Mouse (Mus musculus) hindbrain, embryonic 16.5 days (tissue): Measurements from ENCODE around the gene Slc50a1. TPM values are rescaled to one million over a fixed set of nuclear protein-coding genes. Genes with fewer than 3 reads are reported as not detected.

Experiments used
- ATAC-seq: fragments of 200-750 bp; cut with Nextera tagmentation; 2 replicates; pipeline ENCODE4 v1.8.0; 2017; ENCODE audit warnings: moderate TSS enrichment, moderate library complexity
- H3K27ac ChIP-seq: fragments of 300-500 bp; sonication (generic); 2 replicates; pipeline ENCODE4 v1.5.1; 2014; ENCODE audit warnings: low read depth, mild to moderate bottlenecking, control low read depth, low read length, moderate library complexity
- H3K27me3 ChIP-seq: fragments of 300-500 bp; sonication (generic); replicated peaks from 2 replicates; pipeline ENCODE4 v1.6.1; 2014; ENCODE audit warnings: low read length; ENCODE audit not compliant: control insufficient read depth, insufficient read depth
- H3K36me3 ChIP-seq: fragments of 300-500 bp; sonication (generic); 2 replicates; pipeline ENCODE4 v1.6.1; 2014; ENCODE audit warnings: mild to moderate bottlenecking, low read length, moderate library complexity, mixed read lengths; ENCODE audit not compliant: control insufficient read depth, insufficient read depth
- H3K4me1 ChIP-seq: fragments of 300-500 bp; sonication (generic); 2 replicates; pipeline ENCODE4 v1.6.1; 2014; ENCODE audit warnings: low read depth, low read length; ENCODE audit not compliant: control insufficient read depth, insufficient read depth
- H3K4me2 ChIP-seq: fragments of 300-500 bp; sonication (generic); 2 replicates; pipeline ENCODE4 v1.6.1; 2014; ENCODE audit warnings: mild to moderate bottlenecking, low read length, control low read depth, moderate library complexity
- H3K4me3 ChIP-seq: fragments of 300-500 bp; sonication (generic); 2 replicates; pipeline ENCODE4 v1.5.1; 2014; ENCODE audit warnings: mild to moderate bottlenecking, low read length, control low read depth, moderate library complexity
- H3K9ac ChIP-seq: fragments of 300-500 bp; sonication (generic); 2 replicates; pipeline ENCODE4 v1.6.1; 2014; ENCODE audit warnings: low read depth, mild to moderate bottlenecking, control low read depth, low read length, moderate library complexity
- H3K9me3 ChIP-seq: fragments of 300-500 bp; sonication (generic); 2 replicates; pipeline ENCODE4 v1.6.1; 2014; ENCODE audit warnings: mild to moderate bottlenecking, low read length, moderate library complexity; ENCODE audit not compliant: control insufficient read depth
- WGBS: fragments of 180-500 bp; shearing (Covaris S2); extraction: QIAGEN DNeasy Blood & Tissue Kit; methylation state at CpG from one replicate; pipeline ENCODE4 v1.1.7; 2014; 5-methylcytosine and 5-hydroxymethylcytosine counted together
- polyA plus RNA-seq: library from polyadenylated mRNA; unstranded; fragments of >200 nt; fragmentation: Nextera tagmentation; extraction: Ambion mirVana; gene quantifications from 2 replicates; pipeline ENCODE4 v1.2.1, GENCODE M21; 2015

Slc50a1 gene
- polyA plus RNA-seq, 1 experiment from 2014 or later = 43.9 TPM

DNA sequence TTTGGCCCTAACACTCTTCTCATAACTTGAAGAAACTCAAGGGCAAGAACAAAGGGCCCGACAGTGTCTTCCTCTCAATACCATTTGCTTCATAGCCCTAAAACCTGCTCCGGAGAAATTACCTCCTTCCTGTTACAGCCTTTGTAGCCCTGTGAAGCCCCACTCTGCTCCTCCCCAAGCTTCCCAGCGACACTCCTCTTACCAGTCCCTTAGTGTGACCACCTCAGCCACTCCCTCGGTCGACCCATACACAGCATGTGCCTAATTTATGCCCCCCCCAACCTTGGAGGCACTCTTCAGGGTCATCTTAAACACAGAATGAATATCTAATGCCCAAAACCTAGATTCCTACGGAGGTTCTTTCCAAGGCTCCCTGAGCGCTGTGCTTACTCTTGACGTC, 8.3 kb upstream of the Slc50a1 start:
- no peaks in the 10 kb centered on the region for H3K9me3 ChIP-seq
- no peaks in the 10 kb centered on the region for H3K36me3 ChIP-seq
- peaks cover 28% of the 10 kb centered on the region for H3K4me1 ChIP-seq
- H3K27me3 ChIP-seq = no peaks in the 10 kb centered on the region
- peak overlapping the region; percentile 4; the same call in 1 of the 2 replicates for H3K27ac ChIP-seq
- peak overlapping the region; percentile 98 for H3K4me2 ChIP-seq
- no peak for ATAC-seq
- peak overlapping the region; percentile 53 for H3K4me3 ChIP-seq
- WGBS = 26% methylated on average over 8 of the region's 8 CpGs
- peak overlapping the region; percentile 73; the same call in 1 of the 2 replicates for H3K9ac ChIP-seq

DNA sequence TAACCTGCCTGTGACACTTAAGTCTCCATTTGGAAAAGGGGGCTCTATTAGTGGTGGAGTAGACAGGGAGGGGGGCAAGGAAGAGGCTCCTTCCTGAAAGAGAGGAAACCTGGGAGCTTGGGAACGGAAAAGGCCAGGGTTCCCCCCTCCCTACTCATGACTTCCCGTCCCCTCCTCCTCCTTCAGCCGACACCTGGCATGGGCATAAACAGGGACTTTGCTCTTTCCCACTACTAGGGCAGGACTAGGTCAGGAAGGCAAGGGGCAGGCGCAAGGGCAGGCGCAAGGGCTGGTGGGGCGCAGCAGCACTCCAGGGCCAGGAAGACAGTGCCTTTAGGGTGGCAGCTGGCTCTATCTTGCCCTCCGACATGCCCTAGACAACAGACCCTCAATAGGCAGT, 7.7 kb upstream of the Slc50a1 start:
- H3K4me1 ChIP-seq = peaks cover 28% of the 10 kb centered on the region
- H3K4me3 ChIP-seq = no peak overlapping the region
- H3K27ac ChIP-seq = peak overlapping the region; percentile 4; the same call in 1 of the 2 replicates
- H3K36me3 ChIP-seq = no peaks in the 10 kb centered on the region
- no peaks in the 10 kb centered on the region for H3K27me3 ChIP-seq
- ATAC-seq = no peak
- no peaks in the 10 kb centered on the region for H3K9me3 ChIP-seq
- H3K9ac ChIP-seq = no peak overlapping the region; the same call in 1 of the 2 replicates
- 88% methylated on average over 7 of the region's 7 CpGs for WGBS
- peak overlapping the region; percentile 20; the same call in 1 of the 2 replicates for H3K4me2 ChIP-seq

DNA sequence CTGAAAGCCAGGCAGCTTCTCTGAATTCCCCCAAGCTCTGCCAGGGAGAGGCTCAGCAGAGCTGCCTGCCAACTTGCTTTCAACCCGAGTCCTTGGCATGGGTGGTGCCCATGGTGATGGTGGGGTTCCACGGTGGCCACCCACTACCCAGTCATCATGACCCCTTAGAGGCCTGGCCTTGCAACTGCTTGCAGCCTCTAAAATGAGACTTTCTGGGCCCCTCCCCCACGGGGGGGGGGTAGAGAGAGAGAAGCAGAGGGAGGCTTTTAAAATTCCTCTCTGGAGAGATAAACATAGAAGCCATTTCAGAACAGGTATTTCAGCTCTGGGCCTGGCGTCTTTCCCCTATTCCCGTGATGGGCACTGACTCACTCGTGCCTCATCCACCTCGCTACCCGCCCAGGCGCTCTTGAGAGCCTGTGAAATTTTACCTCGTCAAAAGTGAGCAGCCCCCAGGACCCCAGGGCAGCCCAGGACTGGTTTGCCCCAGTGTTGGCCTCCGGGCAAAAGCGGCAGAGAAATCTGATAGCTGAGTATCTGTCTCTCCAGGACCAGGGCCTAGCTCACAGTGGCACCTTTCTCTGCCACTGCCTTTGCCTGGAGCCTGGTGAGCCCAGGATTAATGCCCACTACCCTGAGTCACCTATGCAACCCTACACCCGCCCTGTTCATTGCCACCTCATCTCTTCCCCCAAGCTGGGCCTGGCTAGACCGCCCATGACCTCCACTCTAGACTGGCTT, 7.1 kb upstream of the Slc50a1 start:
- peaks cover 28% of the 10 kb centered on the region for H3K4me1 ChIP-seq
- no peaks in the 10 kb centered on the region for H3K27me3 ChIP-seq
- ATAC-seq = no peak
- no peak overlapping the region for H3K27ac ChIP-seq
- H3K9me3 ChIP-seq = no peaks in the 10 kb centered on the region
- H3K4me2 ChIP-seq = peak overlapping the region; percentile 11; the same call in 1 of the 2 replicates
- no peak overlapping the region for H3K4me3 ChIP-seq
- H3K9ac ChIP-seq = peak overlapping the region; percentile 14; the same call in 1 of the 2 replicates
- WGBS = 62% methylated on average over 14 of the region's 14 CpGs
- no peaks in the 10 kb centered on the region for H3K36me3 ChIP-seq

DNA sequence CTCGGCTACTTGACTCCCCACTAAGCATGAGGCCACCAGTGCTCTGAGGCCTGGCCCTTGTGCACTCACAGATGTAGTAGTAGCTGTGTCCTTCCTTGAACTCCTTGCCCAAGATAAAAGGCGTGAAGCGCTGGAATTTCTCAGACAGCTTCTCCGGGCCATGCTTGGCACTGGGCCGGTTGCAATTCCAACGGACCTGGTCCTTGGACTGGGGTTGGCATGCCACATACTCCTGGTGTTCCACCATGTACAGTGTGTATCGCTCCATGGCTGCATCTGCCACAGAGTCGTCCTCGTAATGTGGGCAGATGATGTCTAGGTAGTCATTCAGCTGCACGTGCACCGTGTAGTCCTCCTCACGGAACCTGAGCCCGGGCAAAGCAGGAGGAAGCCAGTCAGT, 5.7 kb upstream of the Slc50a1 start:
- Histone ChIP-seq H3K36me3 (no peaks in the 10 kb centered on the region), H3K4me3 (no peak overlapping the region), H3K27ac (no peak overlapping the region), H3K4me2 (no peak overlapping the region), H3K9me3 (no peaks in the 10 kb centered on the region), H3K4me1 (peaks cover 19% of the 10 kb centered on the region), H3K9ac (no peak overlapping the region), H3K27me3 (no peaks in the 10 kb centered on the region)
- no peak for ATAC-seq
- WGBS = 94% methylated on average over 13 of the region's 13 CpGs

DNA sequence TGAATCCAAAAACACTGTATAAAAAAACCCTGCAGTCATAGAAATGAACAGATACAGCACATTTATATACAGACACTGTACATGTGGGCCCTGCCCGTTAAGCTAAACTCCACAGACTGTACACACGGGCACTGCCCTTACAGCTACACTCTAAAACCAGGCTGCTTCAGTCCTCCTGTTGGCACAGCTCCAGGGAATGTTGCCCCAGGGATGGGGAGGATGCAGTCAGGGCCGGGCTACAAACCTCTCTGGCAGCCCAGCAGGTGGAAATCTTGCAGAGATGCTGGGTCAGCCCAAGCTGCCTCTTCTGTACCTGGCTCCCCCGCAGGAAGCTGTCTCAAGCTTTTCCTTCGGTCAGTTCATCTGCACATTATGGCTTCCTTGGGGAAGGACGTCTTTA, 1.4 kb upstream of the Slc50a1 start:
- Histone ChIP-seq H3K4me3 (no peak overlapping the region), H3K4me1 (peaks cover 31% of the 10 kb centered on the region), H3K4me2 (no peak overlapping the region), H3K9me3 (no peaks in the 10 kb centered on the region), H3K9ac (0 out of 2 replicates have a peak overlapping the region, but pooled peaks have one; percentile 22), H3K27ac (no peak overlapping the region), H3K36me3 (0 out of 2 replicates have a peak, but pooled peaks cover 3% of the 10 kb centered on the region), H3K27me3 (no peaks in the 10 kb centered on the region)
- ATAC-seq = no peak
- 55% methylated on average over 6 of the region's 6 CpGs for WGBS

DNA sequence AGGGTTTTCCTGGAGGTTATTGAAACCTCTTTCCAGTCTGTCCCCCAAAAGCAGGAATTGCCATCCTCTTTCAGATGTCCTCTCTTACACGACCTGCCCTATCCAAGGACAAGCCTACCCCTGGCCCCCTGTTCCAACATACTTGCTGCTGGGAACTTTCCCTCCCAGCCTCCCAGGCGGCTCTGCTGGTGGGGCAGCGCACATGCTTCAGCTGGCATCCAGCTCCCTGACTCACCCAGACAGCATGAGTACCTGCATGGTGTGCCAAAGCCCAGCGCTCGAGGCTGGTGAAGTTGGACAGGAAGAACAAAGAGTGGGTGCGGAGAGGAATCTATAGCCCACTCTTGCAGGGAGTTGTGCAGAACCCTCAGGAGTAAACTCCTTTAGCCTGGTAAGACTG, 521 bp upstream of the Slc50a1 start:
- peak overlapping the region; percentile 86 for H3K4me2 ChIP-seq
- H3K27me3 ChIP-seq = no peaks in the 10 kb centered on the region
- WGBS = 58% methylated on average over 6 of the region's 6 CpGs
- 0 out of 2 replicates have a peak, but pooled peaks cover 3% of the 10 kb centered on the region for H3K36me3 ChIP-seq
- H3K4me3 ChIP-seq = peak overlapping the region; percentile 51
- H3K4me1 ChIP-seq = peaks cover 35% of the 10 kb centered on the region
- ATAC-seq = no peak
- H3K27ac ChIP-seq = peak overlapping the region; percentile 76
- no peaks in the 10 kb centered on the region for H3K9me3 ChIP-seq
- H3K9ac ChIP-seq = peak overlapping the region; percentile 73

DNA sequence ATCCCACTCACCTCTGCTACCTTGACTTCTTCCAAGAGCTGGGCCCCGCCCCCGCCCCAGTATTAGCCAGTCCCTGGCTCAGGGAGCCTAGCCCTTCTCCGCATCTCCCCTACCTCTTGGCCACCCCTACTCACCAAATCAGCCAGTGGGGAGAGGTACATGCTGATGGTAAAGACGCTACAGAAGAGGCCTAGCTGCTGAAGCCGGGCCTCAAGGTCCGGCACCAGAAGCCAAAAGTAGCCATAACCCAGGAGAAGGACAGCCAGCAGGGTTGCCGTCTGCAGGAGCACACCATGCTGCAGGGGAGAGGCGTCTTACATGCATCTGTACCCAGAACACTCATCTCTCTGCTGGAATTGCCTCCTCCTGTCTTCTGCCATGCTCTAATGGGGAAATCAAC, 1.5 kb downstream of the Slc50a1 start:
- H3K9ac ChIP-seq = no peak overlapping the region; the same call in 1 of the 2 replicates
- WGBS = 55% methylated on average over 8 of the region's 8 CpGs
- no peak overlapping the region for H3K4me3 ChIP-seq
- no peak overlapping the region for H3K27ac ChIP-seq
- H3K4me2 ChIP-seq = peak overlapping the region; percentile 86; the same call in 1 of the 2 replicates
- H3K36me3 ChIP-seq = 0 out of 2 replicates have a peak, but pooled peaks cover 3% of the 10 kb centered on the region
- H3K4me1 ChIP-seq = peaks cover 37% of the 10 kb centered on the region
- H3K27me3 ChIP-seq = no peaks in the 10 kb centered on the region
- no peak for ATAC-seq
- no peaks in the 10 kb centered on the region for H3K9me3 ChIP-seq

DNA sequence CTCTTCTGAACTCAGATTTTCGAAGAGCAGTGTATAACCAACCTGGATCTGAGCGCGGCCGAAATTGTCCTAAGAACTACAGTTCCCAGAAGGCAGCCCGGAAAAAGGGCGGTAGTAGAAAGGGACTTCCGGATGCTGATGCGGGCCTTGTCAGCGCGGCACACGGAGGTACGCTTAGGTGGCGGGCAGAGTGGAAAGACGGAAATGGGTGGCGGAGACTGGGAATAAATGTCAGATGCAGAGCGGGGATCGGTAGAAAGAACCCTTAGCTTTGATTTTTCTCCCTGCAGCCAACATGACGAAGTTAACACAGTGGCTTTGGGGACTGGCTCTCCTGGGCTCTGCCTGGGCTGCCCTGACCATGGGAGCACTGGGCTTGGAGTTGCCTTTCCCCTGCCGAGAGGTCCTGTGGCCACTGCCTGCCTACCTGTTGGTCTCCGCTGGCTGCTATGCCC, 3.9 kb downstream of the Slc50a1 start:
- Histone ChIP-seq H3K9ac (peak overlapping the region; percentile 83), H3K9me3 (no peaks in the 10 kb centered on the region), H3K4me1 (peaks cover 37% of the 10 kb centered on the region), H3K27ac (peak overlapping the region; percentile 74), H3K4me3 (peak overlapping the region; percentile 75), H3K27me3 (no peaks in the 10 kb centered on the region), H3K36me3 (0 out of 2 replicates have a peak, but pooled peaks cover 3% of the 10 kb centered on the region), H3K4me2 (peak overlapping the region; percentile 98)
- WGBS = under 1% methylated on average over 20 of the region's 20 CpGs
- ATAC-seq = peak; percentile 88

DNA sequence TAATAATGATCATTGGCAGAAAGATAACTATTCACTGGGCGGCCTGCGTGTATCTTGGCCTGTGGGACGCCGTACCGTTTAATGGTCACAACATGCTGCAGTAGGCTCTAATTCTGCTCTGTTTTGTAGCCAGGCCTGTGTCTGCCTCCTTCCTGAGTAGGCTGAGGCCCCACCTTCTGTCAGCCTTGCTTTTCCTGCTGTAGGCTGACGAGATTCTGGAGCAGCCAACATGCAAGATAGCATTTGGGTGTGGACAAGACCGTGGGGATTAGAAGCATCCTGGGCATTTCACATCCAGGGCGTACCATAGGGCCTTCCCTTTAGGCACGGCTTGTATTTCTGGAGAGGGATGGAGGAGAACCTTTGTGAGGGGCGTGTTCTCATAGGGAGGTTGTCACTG, 8.0 kb downstream of the Slc50a1 start:
- Histone ChIP-seq H3K4me2 (no peak overlapping the region), H3K27ac (no peak overlapping the region), H3K4me1 (peaks cover 13% of the 10 kb centered on the region), H3K27me3 (no peaks in the 10 kb centered on the region), H3K9me3 (no peaks in the 10 kb centered on the region), H3K9ac (no peak overlapping the region), H3K4me3 (no peak overlapping the region), H3K36me3 (no peaks in the 10 kb centered on the region)
- WGBS = 76% methylated on average over 10 of the region's 10 CpGs
- no peak for ATAC-seq
